Mouse (Mus musculus): ENCODE measurements at regions not wholly inside any gene's neighbourhood (a gene's known extent, or its start where the extent isn't known, plus 50 kb on each side); places are given as distances from the start of the nearest gene placed in this dataset.
"Not testable (repeated sequence)": the region's sequence is repeated elsewhere in the genome, so short reads cannot be mapped to it uniquely, and the experiment has no call there.

DNA sequence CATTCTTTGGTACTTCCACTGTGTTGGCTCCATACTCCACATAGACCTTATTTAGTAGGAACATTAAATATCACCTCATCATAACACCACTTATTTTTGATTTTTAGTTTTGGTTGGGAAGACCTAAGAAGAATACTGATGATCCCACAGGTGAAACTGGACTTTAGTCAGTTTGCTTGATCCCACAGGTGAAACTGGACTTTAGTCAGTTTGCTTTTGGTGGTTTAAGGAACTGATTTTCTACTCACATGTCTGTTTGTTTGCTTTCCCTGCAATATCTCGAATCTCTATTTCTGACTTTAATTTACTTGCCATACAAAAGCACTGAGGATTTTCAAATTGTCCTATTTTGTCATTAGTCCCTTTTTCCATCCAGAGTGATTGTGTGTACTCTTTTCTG is 680.8 kb downstream of the Brinp3 start:
- no peak overlapping the region for H3K4me3 ChIP-seq (ENCODE audit: low read depth, low read length)
- H3K9ac ChIP-seq (replicated peaks; ENCODE audit: low read depth), result no peak overlapping the region
- no peaks in the 10 kb centered on the region for H3K36me3 ChIP-seq (ENCODE audit: insufficient read depth, low read length)
- no peaks in the 10 kb centered on the region for H3K9me3 ChIP-seq (ENCODE audit: low read length)
- H3K4me1 ChIP-seq (ENCODE audit: insufficient read depth, low read depth, low read length), result no peaks in the 10 kb centered on the region
- WGBS, result 64% methylated on average over 1 of the region's 1 CpGs
- no peak overlapping the region for H3K4me2 ChIP-seq (replicated peaks; ENCODE audit: low read depth, low read length)
- DNase-seq (ENCODE audit: low spot score) (no peak), ATAC-seq (no peak)
- no peak for TF ChIP-seq CTCF (IDR thresholded peaks at IDR 0.05)
- TF ChIP-seq EP300 (IDR thresholded peaks at IDR 0.05), result no peak
- H3K27me3 ChIP-seq (replicated peaks; ENCODE audit: insufficient read depth, low read length), result no peaks in the 10 kb centered on the region
- H3K27ac ChIP-seq (ENCODE audit: low read length), result no peak overlapping the region

DNA sequence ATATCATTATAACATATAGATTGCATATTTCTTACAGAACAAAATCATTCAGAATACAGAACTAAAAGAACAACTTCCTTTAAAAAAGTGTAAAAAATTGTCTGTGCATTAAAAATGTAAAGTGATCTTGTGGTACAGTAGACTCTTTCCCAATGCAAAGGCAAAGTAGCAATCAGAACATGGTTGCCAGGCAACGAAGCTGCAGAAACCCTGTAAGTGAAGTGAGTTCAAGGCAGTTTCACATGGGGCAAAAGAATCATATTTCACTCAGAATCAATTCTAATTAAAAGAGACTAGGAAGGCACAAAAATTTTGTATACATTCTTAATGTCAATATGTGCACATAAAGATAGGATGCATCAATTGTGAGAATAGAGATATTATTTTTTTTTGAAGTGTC is 692.2 kb downstream of the Brinp3 start:
- ATAC-seq (no peak), DNase-seq (ENCODE audit: low spot score) (no peak)
- 66% methylated on average over 1 of the region's 1 CpGs for WGBS
- Histone ChIP-seq H3K27ac (ENCODE audit: low read length) (no peak overlapping the region), H3K4me2 (replicated peaks; ENCODE audit: low read depth, low read length) (no peak overlapping the region), H3K4me1 (ENCODE audit: insufficient read depth, low read depth, low read length) (no peaks in the 10 kb centered on the region), H3K4me3 (ENCODE audit: low read depth, low read length) (no peak overlapping the region), H3K27me3 (replicated peaks; ENCODE audit: insufficient read depth, low read length) (no peaks in the 10 kb centered on the region), H3K9me3 (ENCODE audit: low read length) (no peaks in the 10 kb centered on the region), H3K36me3 (ENCODE audit: insufficient read depth, low read length) (no peaks in the 10 kb centered on the region), H3K9ac (replicated peaks; ENCODE audit: low read depth) (no peak overlapping the region)
- TF ChIP-seq CTCF (IDR thresholded peaks at IDR 0.05), result no peak
- TF ChIP-seq EP300 (IDR thresholded peaks at IDR 0.05), result no peak

DNA sequence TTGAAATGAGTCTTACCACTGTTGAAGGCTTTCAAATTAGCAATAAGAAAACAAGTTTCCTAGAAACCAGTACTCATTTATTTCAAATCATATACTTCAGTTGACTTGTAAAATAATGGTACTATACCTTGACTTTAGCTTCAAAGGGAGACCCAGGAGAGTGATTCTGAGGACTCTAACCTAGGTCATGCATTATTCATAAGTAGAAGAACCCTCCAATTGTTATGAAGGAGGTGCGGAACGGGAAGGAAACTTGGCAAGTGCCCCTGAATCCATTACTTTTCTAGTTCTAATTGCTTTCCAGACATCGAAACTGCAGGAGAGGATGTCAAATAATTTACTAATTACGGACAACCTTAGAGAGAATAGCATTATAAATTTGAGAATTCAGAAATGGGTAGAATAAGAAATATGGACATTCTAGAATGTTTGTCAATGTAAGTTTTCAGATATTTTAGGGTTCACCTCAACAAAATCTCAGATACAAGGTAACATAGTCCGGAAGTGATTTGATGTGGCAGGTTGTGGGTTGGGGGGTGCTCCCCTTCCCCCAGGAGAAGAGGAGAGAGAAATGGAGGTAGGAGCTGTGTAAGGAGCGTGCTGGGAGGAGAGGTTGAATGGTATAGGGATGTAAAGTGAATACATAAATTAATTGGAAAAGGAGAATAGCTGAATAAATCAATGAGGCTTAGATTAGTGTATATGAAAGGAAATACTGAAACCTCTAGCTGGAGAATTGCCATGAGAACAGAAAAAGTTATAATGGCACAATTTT is 692.9 kb downstream of the Brinp3 start:
- Histone ChIP-seq H3K4me3 (ENCODE audit: low read depth, low read length) (no peak overlapping the region), H3K9me3 (ENCODE audit: low read length) (no peaks in the 10 kb centered on the region), H3K4me1 (ENCODE audit: insufficient read depth, low read depth, low read length) (no peaks in the 10 kb centered on the region), H3K4me2 (replicated peaks; ENCODE audit: low read depth, low read length) (no peak overlapping the region), H3K27ac (ENCODE audit: low read length) (no peak overlapping the region), H3K36me3 (ENCODE audit: insufficient read depth, low read length) (no peaks in the 10 kb centered on the region), H3K27me3 (replicated peaks; ENCODE audit: insufficient read depth, low read length) (no peaks in the 10 kb centered on the region), H3K9ac (replicated peaks; ENCODE audit: low read depth) (no peak overlapping the region)
- no peak for TF ChIP-seq EP300 (IDR thresholded peaks at IDR 0.05)
- TF ChIP-seq CTCF (IDR thresholded peaks at IDR 0.05), result no peak
- ATAC-seq (no peak), DNase-seq (ENCODE audit: low spot score) (no peak)
- WGBS, result 62% methylated on average over 6 of the region's 6 CpGs

DNA sequence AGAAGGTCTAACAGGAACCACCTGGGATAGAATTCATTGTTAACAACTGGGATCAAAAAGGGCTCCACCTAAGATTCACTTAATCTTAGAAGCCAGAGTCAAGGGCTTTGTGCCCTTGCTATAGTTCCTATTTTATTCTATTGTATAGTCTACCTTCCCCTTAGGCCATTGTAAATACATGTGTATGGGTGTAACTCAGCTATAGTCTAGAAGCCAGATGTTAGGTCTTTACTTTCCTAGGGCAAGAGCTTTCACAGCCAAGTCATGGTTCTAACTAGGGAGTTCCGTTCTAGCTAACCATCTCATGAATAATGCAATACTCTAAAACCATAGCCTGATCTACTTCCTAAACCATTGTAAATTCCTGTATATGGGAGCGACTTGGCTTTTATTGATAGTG is 705.4 kb downstream of the Brinp3 start:
- ATAC-seq; DNase-seq (ENCODE audit: low spot score); H3K27me3 ChIP-seq (replicated peaks; ENCODE audit: insufficient read depth, low read length); H3K4me1 ChIP-seq (ENCODE audit: insufficient read depth, low read depth, low read length); H3K4me3 ChIP-seq (ENCODE audit: low read depth, low read length); H3K36me3 ChIP-seq (ENCODE audit: insufficient read depth, low read length); H3K9ac ChIP-seq (replicated peaks; ENCODE audit: low read depth); H3K9me3 ChIP-seq (ENCODE audit: low read length); H3K4me2 ChIP-seq (replicated peaks; ENCODE audit: low read depth, low read length); H3K27ac ChIP-seq (ENCODE audit: low read length): not testable (repeated sequence)
- WGBS, result 90% methylated on average over 2 of the region's 2 CpGs

DNA sequence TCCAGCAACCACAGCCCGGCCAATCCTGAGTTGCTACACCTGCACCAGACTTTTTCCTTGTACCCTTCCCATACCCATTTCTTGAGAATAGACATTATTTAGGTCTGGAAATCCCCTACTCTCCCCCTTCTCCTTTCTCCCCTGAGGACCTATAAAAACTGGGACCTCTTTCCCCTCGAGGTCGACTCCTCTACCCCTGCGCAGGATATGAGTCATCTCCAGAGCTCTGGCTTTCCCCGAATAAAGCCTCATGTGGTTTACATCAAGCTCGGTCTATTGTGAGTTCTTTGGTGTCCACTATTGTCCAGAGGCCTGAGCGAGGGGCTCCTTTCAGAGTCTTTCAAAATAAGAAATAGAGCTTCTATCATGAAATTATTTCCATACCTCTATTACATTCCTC is 720.3 kb downstream of the Brinp3 start:
- H3K4me1 ChIP-seq (ENCODE audit: insufficient read depth, low read depth, low read length); H3K4me3 ChIP-seq (ENCODE audit: low read depth, low read length); H3K4me2 ChIP-seq (replicated peaks; ENCODE audit: low read depth, low read length); H3K36me3 ChIP-seq (ENCODE audit: insufficient read depth, low read length); ATAC-seq; H3K27me3 ChIP-seq (replicated peaks; ENCODE audit: insufficient read depth, low read length); H3K9me3 ChIP-seq (ENCODE audit: low read length); H3K9ac ChIP-seq (replicated peaks; ENCODE audit: low read depth); DNase-seq (ENCODE audit: low spot score); H3K27ac ChIP-seq (ENCODE audit: low read length): not testable (repeated sequence)
- WGBS, result 79% methylated on average over 7 of the region's 7 CpGs

DNA sequence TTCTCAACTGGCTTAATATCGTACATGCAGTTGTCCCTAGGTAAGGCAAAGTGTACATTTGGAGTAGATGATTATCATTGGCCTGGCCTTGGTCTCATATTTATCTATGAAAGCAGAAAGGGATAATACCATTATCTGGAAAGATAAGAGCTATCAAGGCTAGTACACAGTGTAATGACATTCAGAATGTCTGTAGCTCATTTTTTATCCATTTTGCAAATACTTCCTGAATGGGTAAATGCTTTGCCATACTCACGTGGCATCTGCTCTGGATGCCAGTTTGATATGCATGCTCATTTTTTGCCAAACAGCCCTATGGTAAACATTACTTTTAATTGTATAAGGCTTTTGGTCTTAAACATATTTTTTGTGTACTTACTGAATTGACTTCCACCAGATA is 723.4 kb downstream of the Brinp3 start:
- Histone ChIP-seq H3K4me3 (ENCODE audit: low read depth, low read length) (no peak overlapping the region), H3K9me3 (ENCODE audit: low read length) (no peaks in the 10 kb centered on the region), H3K27ac (ENCODE audit: low read length) (no peak overlapping the region), H3K4me1 (ENCODE audit: insufficient read depth, low read depth, low read length) (no peaks in the 10 kb centered on the region), H3K4me2 (replicated peaks; ENCODE audit: low read depth, low read length) (no peak overlapping the region), H3K9ac (replicated peaks; ENCODE audit: low read depth) (no peak overlapping the region), H3K27me3 (replicated peaks; ENCODE audit: insufficient read depth, low read length) (no peaks in the 10 kb centered on the region), H3K36me3 (ENCODE audit: insufficient read depth, low read length) (no peaks in the 10 kb centered on the region)
- DNase-seq (ENCODE audit: low spot score), result no peak
- TF ChIP-seq CTCF (IDR thresholded peaks at IDR 0.05) (no peak), EP300 (IDR thresholded peaks at IDR 0.05) (no peak)
- no peak for ATAC-seq
- WGBS, result 40% methylated on average over 2 of the region's 2 CpGs

DNA sequence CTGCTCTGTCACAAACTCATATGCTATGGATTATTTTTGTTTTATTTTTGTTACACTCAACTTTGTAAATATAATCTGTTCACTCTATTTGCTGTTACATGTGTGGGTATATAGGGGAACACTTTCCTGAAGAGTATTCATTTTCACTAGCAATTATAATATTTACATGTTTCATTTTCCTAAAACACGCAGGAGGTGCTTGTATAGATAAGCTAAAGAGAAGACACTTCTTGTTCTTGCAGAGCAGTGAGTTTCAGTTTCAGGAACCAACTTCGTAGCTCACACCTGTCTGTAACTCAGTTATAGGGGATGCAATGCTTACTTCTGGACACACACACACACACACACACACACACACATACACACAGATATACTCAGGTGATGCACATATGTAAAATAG is 724.9 kb downstream of the Brinp3 start:
- TF ChIP-seq EP300 (IDR thresholded peaks at IDR 0.05), result no peak
- TF ChIP-seq CTCF (IDR thresholded peaks at IDR 0.05), result no peak
- Histone ChIP-seq H3K4me2 (replicated peaks; ENCODE audit: low read depth, low read length) (no peak overlapping the region), H3K9me3 (ENCODE audit: low read length) (no peaks in the 10 kb centered on the region), H3K4me3 (ENCODE audit: low read depth, low read length) (no peak overlapping the region), H3K9ac (replicated peaks; ENCODE audit: low read depth) (no peak overlapping the region), H3K27ac (ENCODE audit: low read length) (no peak overlapping the region), H3K4me1 (ENCODE audit: insufficient read depth, low read depth, low read length) (no peaks in the 10 kb centered on the region), H3K36me3 (ENCODE audit: insufficient read depth, low read length) (no peaks in the 10 kb centered on the region), H3K27me3 (replicated peaks; ENCODE audit: insufficient read depth, low read length) (no peaks in the 10 kb centered on the region)
- WGBS, result 66% methylated on average over 2 of the region's 2 CpGs
- no peak for ATAC-seq
- DNase-seq (ENCODE audit: low spot score), result no peak
